Mouse (Mus musculus) urinary bladder, postnatal 10 days (tissue): ENCODE data around the gene Ctnnbip1.
"Not testable (repeated sequence)": the region's sequence is repeated elsewhere in the genome, so short reads cannot be mapped to it uniquely, and the experiment has no call there.

Experiments used
- DNase-seq: peaks from one replicate; pipeline ENCODE4 v3.0.0; 2022; ENCODE audit warnings: low spot score

Gene Ctnnbip1

GRCm38 (mm10) chr4:149586783-149587595, 69.0 kb downstream of the Ctnnbip1 start:
- no peak for DNase-seq

DNA sequence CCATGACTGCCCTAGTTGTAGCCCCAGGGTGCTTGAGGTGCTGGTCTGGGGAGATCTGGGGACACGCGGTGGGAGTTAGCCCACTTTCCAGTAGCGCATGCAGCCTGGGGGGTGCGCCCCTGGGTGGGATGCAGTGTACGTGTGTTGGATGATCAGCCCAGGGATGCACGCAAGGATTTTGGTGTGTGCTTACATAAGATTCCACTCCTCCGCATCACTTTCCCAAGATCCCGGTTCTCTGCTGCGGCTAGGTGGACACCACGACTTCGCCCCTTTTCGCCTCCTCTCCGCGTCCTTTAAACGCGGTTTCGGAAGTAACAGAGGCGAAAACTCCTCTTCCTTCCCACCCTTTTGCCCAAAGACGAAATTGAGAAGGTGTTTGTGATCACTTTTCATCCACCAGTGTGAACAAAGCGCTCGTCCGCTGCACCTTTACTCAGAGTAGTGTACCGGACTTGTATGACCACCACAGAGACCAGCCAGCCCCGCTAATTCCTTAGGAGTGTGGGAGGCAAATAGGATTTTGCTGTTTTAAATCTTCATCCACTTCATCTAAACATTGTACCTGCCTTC, 69.6 kb downstream of the Ctnnbip1 start:
- DNase-seq: no peak

DNA sequence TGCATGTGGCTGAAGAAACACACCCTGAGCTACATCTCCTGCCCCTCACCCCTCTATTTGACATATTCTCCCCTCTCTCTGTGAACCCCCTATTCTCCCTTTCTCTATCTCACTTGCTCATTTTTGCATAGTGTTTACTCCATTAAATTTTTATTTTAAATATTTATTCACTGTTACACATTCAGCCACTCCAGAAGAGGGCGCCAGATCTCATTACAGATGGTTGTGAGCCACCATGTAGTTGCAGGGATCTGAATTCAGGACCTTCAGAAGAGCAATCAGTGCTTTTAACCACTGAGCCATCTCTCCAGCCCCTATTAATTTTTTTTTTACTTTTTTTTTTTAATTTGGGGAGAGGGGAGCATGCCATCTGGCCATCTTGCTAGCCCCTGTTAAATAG, 72.2 kb downstream of the Ctnnbip1 start:
- no peak for DNase-seq

- DNase-seq: no peak
Observed at GRCm38 (mm10) chr4:149591486-149591885, 73.5 kb downstream of the Ctnnbip1 start.

DNA sequence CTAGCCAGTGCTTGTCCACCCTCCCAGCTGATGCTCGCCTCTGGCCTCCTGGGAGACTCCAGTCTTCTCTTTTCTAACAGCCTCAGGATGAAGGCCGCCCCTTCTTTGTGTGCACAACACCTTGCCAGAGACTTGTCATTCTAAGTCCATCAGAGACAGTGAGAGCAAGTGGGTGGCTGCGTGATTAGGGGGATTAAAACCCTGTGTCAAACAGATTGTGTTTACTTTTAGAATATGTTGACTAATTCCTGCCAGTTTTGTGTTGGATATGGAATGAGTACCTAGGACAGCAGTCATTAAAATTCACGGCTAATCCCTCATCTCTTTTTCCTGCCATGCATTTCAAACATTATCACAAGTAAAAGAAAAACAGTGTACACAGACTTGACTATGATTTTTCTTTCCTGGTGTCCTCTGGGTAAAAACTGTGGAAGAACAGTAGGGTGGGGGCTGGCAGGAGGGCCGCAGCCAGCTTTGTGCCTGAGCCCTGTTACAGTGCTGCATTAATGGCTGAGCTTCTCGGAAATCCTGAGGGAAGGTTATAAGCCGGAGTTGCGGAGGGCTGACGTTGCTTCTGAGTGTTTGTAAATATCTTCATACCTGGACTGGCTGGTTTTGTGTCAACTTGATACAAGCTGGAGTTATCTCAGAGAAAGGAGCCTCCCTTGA, 77.0 kb downstream of the Ctnnbip1 start:
- no peak for DNase-seq

- DNase-seq: no peak
Observed at GRCm38 (mm10) chr4:149597641-149598208, 79.7 kb downstream of the Ctnnbip1 start.

DNA sequence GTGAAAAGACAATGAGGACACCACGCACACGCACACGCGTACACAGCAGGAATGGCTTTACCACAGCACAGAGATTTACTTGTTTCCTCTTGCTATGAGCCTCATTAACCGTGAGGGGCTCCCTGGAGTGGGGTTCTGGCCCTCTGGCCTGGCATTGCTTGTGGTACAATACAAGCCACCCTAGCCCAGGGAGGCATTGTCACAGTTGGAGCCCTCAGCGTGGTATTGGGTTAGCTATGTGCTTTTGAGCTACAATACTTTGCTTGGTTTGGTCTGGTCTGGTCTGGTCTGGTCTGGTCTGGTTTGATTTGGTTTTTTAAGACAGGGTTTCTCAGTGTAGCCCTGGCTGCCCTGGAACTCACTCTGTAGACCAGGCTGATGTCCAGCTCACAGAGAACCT, 81.5 kb downstream of the Ctnnbip1 start:
- no peak for DNase-seq

GRCm38 (mm10) chr4:149600130-149600529, 82.1 kb downstream of the Ctnnbip1 start:
- no peak for DNase-seq

GRCm38 (mm10) chr4:149601484-149601883, 83.4 kb downstream of the Ctnnbip1 start:
- DNase-seq: no peak

DNA sequence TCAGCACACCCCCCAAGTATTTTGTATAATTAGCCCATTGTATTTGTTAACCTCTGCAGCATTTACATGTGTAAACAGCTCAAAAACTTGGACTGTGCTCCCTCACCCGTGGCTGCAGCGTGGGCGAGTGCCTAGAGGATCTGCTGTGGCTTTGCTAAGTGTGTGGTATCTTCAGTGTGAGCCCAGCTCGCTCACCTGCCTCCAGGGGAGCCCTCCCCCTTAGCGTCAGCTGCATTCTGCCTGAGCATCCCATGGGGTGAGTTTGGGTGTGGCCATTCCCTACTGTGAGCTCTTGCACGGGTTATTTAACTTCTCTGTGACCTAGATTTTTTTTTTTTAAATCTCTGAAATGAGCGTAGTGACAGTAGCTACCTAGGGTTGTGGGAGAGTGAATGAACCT, 84.2 kb downstream of the Ctnnbip1 start:
- no peak for DNase-seq

DNA sequence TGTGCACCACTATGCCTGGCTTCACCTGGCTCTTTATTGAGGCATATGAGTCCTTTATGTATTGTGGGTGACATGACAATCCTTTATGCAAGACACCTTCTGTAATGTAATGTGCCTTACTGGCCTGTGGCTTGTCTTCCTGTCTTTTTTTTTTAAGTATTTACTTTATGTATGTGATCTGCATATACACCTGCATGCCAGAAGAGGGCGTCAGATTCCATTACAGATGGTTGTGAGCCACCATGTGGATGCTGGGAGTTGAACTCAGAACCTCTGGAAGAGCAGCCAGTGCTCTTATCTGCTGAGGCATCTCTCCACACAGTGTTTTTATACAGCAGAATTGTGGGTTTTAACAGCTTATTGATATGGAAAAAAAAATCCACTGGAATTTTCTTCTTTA, 85.8 kb downstream of the Ctnnbip1 start:
- DNase-seq: no peak

DNA sequence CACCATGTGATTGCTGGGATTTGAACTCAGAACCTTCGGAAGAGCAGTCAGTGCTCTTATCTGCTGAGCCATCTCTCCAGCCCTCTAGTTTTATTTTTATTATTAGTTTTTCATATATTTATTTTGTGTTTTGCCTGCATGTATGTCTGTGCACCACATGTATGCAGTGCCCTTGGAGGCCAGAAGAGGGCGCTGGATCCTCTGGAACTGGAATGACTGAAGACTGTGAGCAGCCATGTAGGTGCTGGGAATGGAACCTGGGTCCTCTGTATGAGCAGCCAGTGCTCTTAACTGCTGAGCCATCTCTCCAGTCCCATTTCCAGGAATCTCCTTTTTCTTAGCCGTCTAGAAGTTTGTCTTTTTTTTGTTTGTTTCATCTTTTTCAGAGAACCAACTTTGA, 86.5 kb downstream of the Ctnnbip1 start:
- DNase-seq: no peak

DNA sequence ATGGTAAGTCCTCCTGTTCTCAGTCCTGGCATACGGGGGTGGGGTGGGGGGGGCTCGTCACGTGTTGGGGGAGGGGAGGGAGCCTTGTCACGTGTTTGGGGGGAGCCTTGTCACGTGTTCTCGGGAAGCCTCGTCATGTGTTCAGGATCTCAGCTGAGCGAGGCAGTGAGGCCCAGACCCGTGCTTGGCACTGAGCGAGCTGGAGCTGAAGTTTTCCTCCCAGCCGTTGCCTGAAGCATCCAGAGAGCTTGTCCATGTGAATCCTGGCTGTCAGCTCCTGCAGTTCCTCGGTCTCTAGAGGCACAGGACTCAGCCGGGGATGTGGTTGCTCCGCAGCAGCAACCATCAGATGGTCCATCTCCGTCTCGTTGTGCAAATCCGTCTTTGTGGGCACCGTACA, 88.0 kb downstream of the Ctnnbip1 start:
- no peak for DNase-seq

DNA sequence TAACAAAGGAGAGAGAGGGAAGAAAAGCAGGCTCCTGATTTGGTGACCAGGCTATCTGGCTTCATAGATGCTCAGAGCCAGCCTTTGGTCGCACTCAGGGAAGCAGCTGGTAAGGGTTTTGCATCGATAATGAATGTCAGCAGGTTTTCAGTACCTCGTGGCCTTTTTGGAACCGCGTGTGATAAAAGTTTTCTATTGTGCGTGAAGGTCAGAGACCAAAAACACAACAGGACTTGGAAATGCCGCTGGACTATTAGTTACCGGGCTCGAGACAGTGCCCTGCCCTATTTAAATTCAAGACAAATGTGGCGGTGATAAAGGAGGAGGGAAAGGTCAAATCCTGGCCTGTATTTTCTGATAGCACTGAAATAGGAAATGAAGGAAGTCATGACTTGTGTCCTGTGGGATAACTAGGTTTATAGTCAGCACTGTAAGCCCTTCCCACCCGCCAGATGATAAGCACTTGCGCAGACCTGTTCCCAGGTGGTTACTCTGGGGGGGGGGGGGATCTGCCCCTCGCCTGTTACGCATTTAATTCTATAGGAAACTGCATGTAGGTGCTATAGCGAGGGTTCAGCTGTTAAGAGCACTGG, 88.8 kb downstream of the Ctnnbip1 start:
- DNase-seq: no peak

DNA sequence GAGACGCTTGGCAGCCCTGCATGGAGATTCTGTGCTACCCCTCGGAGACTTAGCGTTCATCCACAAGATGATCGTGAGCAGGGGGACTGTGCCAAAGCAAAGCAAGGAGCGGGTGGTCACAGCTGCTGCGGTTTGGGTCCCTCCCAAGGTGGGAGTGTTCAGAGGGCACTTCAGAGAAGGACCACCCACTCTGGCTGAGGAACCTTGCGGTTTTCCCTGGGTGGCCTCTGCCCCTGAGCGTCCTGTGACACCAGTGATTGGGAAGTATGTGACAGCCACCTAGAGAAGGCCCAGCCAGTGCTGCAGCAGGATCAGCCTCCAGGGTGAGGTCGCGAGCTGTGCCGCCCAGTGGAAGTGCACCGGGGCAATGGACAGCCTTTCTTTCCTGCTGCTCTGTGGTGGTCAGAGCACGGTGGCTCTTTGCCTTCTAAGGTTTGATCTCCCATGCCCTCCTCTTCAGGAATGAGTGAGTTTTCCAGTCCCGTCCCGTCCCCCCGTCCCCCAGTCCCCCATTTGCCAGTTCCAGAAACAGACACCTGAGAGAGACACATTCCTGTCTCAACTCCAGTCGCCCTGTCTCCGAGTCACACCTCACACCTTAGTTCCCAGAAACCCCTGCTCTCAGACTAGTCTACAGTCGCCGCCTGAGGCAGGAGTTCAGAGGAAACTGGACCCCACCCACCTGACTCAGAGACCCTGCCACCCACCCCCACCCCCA, 89.7 kb downstream of the Ctnnbip1 start:
- no peak for DNase-seq

GRCm38 (mm10) chr4:149608309-149608638, 90.2 kb downstream of the Ctnnbip1 start:
- no peak for DNase-seq

DNA sequence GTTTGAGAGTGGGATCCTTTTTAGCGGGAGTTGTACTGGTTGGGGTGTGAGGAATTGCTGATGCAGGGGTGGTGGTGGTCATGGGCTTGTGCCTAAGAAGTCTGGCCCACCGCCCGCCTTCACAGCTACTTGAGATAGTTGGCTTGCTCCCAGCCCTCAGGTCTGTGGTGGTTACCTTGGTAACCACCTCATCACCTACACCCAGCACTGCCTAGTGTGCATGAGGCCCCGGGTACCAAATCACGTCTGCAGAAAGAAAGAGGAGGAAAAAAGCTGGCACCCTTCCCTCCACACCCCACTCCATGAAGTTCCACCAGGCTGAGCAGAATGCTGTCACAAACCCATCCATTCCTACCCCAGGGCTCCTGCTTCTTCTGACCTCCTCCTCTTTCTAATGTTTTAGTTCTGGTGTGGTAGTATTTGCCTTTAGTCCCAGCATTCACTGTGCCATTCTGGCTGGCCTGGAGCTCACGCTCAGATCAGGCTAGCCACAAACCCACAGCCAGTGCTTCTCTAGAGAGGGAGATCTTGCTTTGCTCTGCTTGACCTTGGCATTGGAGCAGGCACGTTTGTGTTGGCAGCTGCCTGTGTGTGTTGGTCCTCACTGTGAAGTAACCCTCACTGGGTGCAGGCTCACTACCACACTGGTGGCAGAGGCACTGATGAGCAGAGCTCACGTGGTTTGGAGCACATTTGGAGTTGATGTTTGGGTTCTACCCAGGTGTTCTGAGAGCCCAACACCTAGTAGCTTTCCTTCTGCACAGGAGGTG, 91.4 kb downstream of the Ctnnbip1 start:
- no peak for DNase-seq

- DNase-seq: no peak
Observed at GRCm38 (mm10) chr4:149611376-149612044, 93.5 kb downstream of the Ctnnbip1 start.

DNA sequence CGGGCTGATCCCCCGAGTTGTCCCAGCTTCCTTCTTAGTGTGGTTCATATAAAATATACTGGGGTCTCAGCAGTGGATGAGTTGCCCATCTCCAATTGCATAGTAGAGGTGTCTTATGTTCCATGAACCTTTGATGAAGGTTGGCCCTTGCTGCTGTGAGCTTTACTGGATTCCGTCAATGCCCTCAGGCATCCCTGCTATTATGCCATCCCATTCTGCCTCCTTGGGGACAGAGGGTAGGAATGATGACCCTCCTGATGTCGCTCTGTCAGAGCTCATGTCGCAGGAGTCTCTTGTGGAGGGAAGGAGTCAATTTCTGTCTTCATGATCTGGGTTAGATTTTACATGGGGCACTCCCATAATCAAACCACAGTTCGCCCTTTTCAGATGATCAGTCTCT, 95.5 kb downstream of the Ctnnbip1 start:
- DNase-seq: not testable (repeated sequence)

DNA sequence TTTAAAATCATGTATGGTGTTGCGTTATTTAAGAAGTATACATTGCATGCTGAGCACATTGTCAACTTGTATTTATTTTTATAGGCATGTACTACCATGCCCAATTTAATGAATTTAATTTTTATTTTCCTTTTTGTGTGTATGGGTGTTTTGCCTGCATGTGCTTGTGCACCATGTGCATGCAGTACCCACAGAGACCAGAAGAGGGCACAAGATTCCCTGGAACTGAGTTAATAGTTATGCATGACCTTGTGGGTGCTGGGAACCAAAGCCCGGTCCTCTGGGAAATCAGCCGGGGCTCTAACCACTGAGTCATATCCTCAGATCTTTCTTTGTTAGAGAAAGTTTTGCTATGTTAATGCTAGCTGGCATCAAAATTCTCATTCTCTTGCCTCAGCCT, 96.8 kb downstream of the Ctnnbip1 start:
- no peak for DNase-seq
